Mouse (Mus musculus) spleen, adult 18-20 months (tissue): ENCODE measurements around the gene Gabrb2.

Experiments
- DNase-seq, 2 experiments: peaks; one replicate each; pipeline ENCODE4 v3.0.0; 2022; ENCODE audit warnings: mixed read lengths in 2 of 2

The Gabrb2 gene

GRCm38 (mm10) chr11:42535286-42535685, 115.7 kb downstream of the Gabrb2 start:
- no peak for DNase-seq

- DNase-seq, result no peak
Observed at GRCm38 (mm10) chr11:42535861-42536260, 116.3 kb downstream of the Gabrb2 start.

GRCm38 (mm10) chr11:42542861-42543260, 123.3 kb downstream of the Gabrb2 start:
- no peak for DNase-seq

GRCm38 (mm10) chr11:42566023-42566422, 146.5 kb downstream of the Gabrb2 start:
- no peak for DNase-seq

- DNase-seq, result no peak
Observed at GRCm38 (mm10) chr11:42571467-42571866, 151.9 kb downstream of the Gabrb2 start.

GRCm38 (mm10) chr11:42575146-42575873, 155.8 kb downstream of the Gabrb2 start:
- no peak for DNase-seq

GRCm38 (mm10) chr11:42579804-42580203, 160.2 kb downstream of the Gabrb2 start:
- no peak for DNase-seq

- DNase-seq, result no peak
Observed at GRCm38 (mm10) chr11:42581123-42581522, 161.6 kb downstream of the Gabrb2 start.

GRCm38 (mm10) chr11:42581753-42582152, 162.2 kb downstream of the Gabrb2 start:
- no peak for DNase-seq

GRCm38 (mm10) chr11:42592418-42592817, 172.9 kb downstream of the Gabrb2 start:
- DNase-seq, result no peak

- DNase-seq, result no peak
Observed at GRCm38 (mm10) chr11:42606225-42606624, 186.7 kb downstream of the Gabrb2 start.

- no peak for DNase-seq
Observed at GRCm38 (mm10) chr11:42609128-42609763, 189.7 kb downstream of the Gabrb2 start.

GRCm38 (mm10) chr11:42618195-42618594, 198.6 kb downstream of the Gabrb2 start:
- no peak for DNase-seq

GRCm38 (mm10) chr11:42621109-42621508, 201.6 kb downstream of the Gabrb2 start:
- DNase-seq, result no peak

- DNase-seq, result no peak
Observed at GRCm38 (mm10) chr11:42650111-42650510, 230.6 kb downstream of the Gabrb2 start.

GRCm38 (mm10) chr11:42651572-42651971, 232.0 kb downstream of the Gabrb2 start:
- DNase-seq, result no peak

- DNase-seq, result no peak
Observed at GRCm38 (mm10) chr11:42654189-42654588, 234.6 kb downstream of the Gabrb2 start.

- DNase-seq, result no peak
Observed at GRCm38 (mm10) chr11:42668657-42669056, 249.1 kb downstream of the Gabrb2 start.
